Mouse (Mus musculus): ENCODE data around the gene Hoxc12.

Hoxc12 gene

GRCm38 (mm10) chr15:102939256-102940155 lies 2.9 kb downstream of the Hoxc12 start:
- no peak for DNase-seq

GRCm38 (mm10) chr15:102942739-102943467 lies 6.3 kb downstream of the Hoxc12 start:
- no peak for DNase-seq

- DNase-seq, result no peak
Measured at GRCm38 (mm10) chr15:102943468-102943813, 6.9 kb downstream of the Hoxc12 start.

- no peak for DNase-seq
Measured at GRCm38 (mm10) chr15:102945185-102946077, 8.9 kb downstream of the Hoxc12 start.

GRCm38 (mm10) chr15:102947276-102947675 lies 10.7 kb downstream of the Hoxc12 start:
- DNase-seq, result no peak

- no peak for DNase-seq
Measured at GRCm38 (mm10) chr15:102948842-102949241, 12.3 kb downstream of the Hoxc12 start.

GRCm38 (mm10) chr15:102949696-102950095 lies 13.1 kb downstream of the Hoxc12 start:
- no peak for DNase-seq

- no peak for DNase-seq
Measured at GRCm38 (mm10) chr15:102950877-102951276, 14.3 kb downstream of the Hoxc12 start.

- DNase-seq, result no peak
Measured at GRCm38 (mm10) chr15:102953561-102953960, 17.0 kb downstream of the Hoxc12 start.

GRCm38 (mm10) chr15:102954192-102955006 lies 17.8 kb downstream of the Hoxc12 start, which contains the start of gene Hoxc11:
Hoxc11 (plus strand) TSS chr15:102954427.
- DNase-seq, result no peak

- DNase-seq, result no peak
Measured at GRCm38 (mm10) chr15:102955007-102955382, 18.4 kb downstream of the Hoxc12 start.

GRCm38 (mm10) chr15:102955833-102956640 lies 19.5 kb downstream of the Hoxc12 start:
- DNase-seq, result no peak

- no peak for DNase-seq
Measured at GRCm38 (mm10) chr15:102956906-102957305, 20.3 kb downstream of the Hoxc12 start.

- no peak for DNase-seq
Measured at GRCm38 (mm10) chr15:102959663-102960191, 23.2 kb downstream of the Hoxc12 start.

GRCm38 (mm10) chr15:102961728-102962127 lies 25.2 kb downstream of the Hoxc12 start:
- DNase-seq, result no peak

GRCm38 (mm10) chr15:102962492-102962891 lies 25.9 kb downstream of the Hoxc12 start:
- DNase-seq, result no peak

- DNase-seq, result no peak
Measured at GRCm38 (mm10) chr15:102963259-102963658, 26.7 kb downstream of the Hoxc12 start.

GRCm38 (mm10) chr15:102963671-102964640 lies 27.4 kb downstream of the Hoxc12 start:
- no peak for DNase-seq

Data from lung, adult 18-20 months (tissue).